Mouse (Mus musculus): ENCODE data around the gene Lgalsl.

- TF ChIP-seq CTCF (conservative IDR thresholded peaks at IDR 0.05; ENCODE audit: low read length) (no peak), POU5F1 (IDR thresholded peaks at IDR 0.05; ENCODE audit: borderline replicate concordance, low read length) (no peak), NANOG (IDR thresholded peaks at IDR 0.05; ENCODE audit: borderline replicate concordance, low read length) (no peak)
Measured at GRCm38 (mm10) chr11:20877578-20878096, 46.8 kb upstream of the Lgalsl start.
